Mouse (Mus musculus) lung, adult 2 months (tissue): ENCODE data around the gene Olfr640.

Source experiments
- CTCF ChIP-seq: fragments of 200-500 bp; IDR thresholded peaks from 2 replicates; pipeline ENCODE4 v1.5.1; 2011; ENCODE audit warnings: mild to moderate bottlenecking, low read length, control low read depth; ENCODE audit not compliant: insufficient read depth
- POLR2A ChIP-seq: fragments of 200-500 bp; IDR thresholded peaks from 2 replicates; pipeline ENCODE4 v1.6.1; 2011; ENCODE audit warnings: low read depth, mild to moderate bottlenecking, control low read depth, low read length, borderline replicate concordance; ENCODE audit errors: extremely low read depth

DNA sequence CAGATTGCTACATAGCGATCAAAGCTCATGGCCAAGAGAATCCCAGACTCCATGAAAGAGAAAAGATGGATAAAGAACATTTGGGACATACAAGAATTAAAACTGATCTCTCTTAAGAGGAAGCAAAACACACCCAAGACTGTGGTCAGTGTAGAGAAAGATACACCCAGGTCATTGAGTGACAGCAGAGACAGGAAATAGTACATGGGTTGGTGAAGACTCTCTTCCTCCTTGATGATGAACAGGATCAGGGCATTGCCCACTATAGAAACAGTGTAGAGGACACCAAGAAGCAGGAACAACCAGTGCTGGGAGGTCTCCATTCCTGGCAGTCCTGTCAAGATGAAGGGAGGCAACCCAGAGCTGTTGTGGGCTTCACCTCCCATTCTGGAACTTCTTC is 33.8 kb upstream of the Olfr640 start:
- TF ChIP-seq POLR2A: no peak
- no peak for TF ChIP-seq CTCF
